Mouse (Mus musculus) heart, embryonic 13.5 days (tissue): ENCODE results near the gene Dop1b. TPM values are rescaled to one million over a fixed set of nuclear protein-coding genes. Genes with fewer than 3 reads are reported as not detected.
"Not testable (repeated sequence)": the region's sequence is repeated elsewhere in the genome, so short reads cannot be mapped to it uniquely, and the experiment has no call there.

Source experiments
- ATAC-seq: fragments of 200-750 bp; cut with Nextera tagmentation; 2 replicates; pipeline ENCODE4 v1.8.0; 2017; ENCODE audit warnings: moderate TSS enrichment; ENCODE audit not compliant: insufficient number of reproducible peaks, low FRiP score, low TSS enrichment; ENCODE audit errors: extremely low read depth
- H3K27ac ChIP-seq: fragments of 300-500 bp; sonication (generic); replicated peaks from 2 replicates; pipeline ENCODE4 v1.5.1; 2015; ENCODE audit warnings: moderate library complexity, mild to moderate bottlenecking, inconsistent platforms
- H3K27me3 ChIP-seq: fragments of 300-500 bp; sonication (generic); replicated peaks from 2 replicates; pipeline ENCODE4 v1.6.1; 2015; ENCODE audit warnings: mild to moderate bottlenecking, inconsistent platforms
- H3K36me3 ChIP-seq: fragments of 300-500 bp; sonication (generic); 2 replicates; pipeline ENCODE4 v1.6.1; 2015; ENCODE audit warnings: mild to moderate bottlenecking, inconsistent platforms
- H3K4me1 ChIP-seq: fragments of 300-500 bp; sonication (generic); 2 replicates; pipeline ENCODE4 v1.6.1; 2015; ENCODE audit warnings: inconsistent platforms
- H3K4me2 ChIP-seq: fragments of 300-500 bp; sonication (generic); 2 replicates; pipeline ENCODE4 v1.6.1; 2015; ENCODE audit warnings: inconsistent platforms, mild to moderate bottlenecking, moderate library complexity
- H3K4me3 ChIP-seq: fragments of 300-500 bp; sonication (generic); 2 replicates; pipeline ENCODE4 v1.5.1; 2015; ENCODE audit warnings: moderate library complexity, mild to moderate bottlenecking, inconsistent platforms
- H3K9ac ChIP-seq: fragments of 300-500 bp; sonication (generic); 2 replicates; pipeline ENCODE4 v1.6.1; 2015; ENCODE audit warnings: inconsistent platforms, mild to moderate bottlenecking, moderate library complexity
- H3K9me3 ChIP-seq: fragments of 300-500 bp; sonication (generic); 2 replicates; pipeline ENCODE4 v1.6.1; 2016; ENCODE audit warnings: inconsistent platforms
- WGBS: fragments of 180-500 bp; shearing (Covaris S2); methylation state at CpG from one replicate; pipeline ENCODE4 v1.1.7; 2015; ENCODE audit warnings: mixed read lengths; 5-methylcytosine and 5-hydroxymethylcytosine counted together
- polyA plus RNA-seq: library from polyadenylated mRNA; unstranded; fragments of >200 nt; fragmentation: Nextera tagmentation; extraction: Ambion mirVana; gene quantifications from 2 replicates; pipeline ENCODE4 v1.2.1, GENCODE M21; 2015

Gene Dop1b
- polyA plus RNA-seq, 1 experiment from 2014 or later = 6.0 TPM

- WGBS = 62% methylated on average over 1 of the region's 1 CpGs
Measured at GRCm38 (mm10) chr16:93820040-93820439, 108.3 kb downstream of the Dop1b start.

GRCm38 (mm10) chr16:93821706-93822105 is 110.0 kb downstream of the Dop1b start:
- ATAC-seq = no peak
- H3K36me3 ChIP-seq = no peaks in the 10 kb centered on the region
- H3K9ac ChIP-seq = no peak overlapping the region
- H3K4me2 ChIP-seq = no peak overlapping the region
- 84% methylated on average over 3 of the region's 3 CpGs for WGBS
- no peak overlapping the region for H3K27ac ChIP-seq
- peaks cover 4% of the 10 kb centered on the region; the same call in 1 of the 2 replicates for H3K4me1 ChIP-seq
- H3K27me3 ChIP-seq = no peaks in the 10 kb centered on the region
- H3K4me3 ChIP-seq = no peak overlapping the region
- H3K9me3 ChIP-seq = peaks cover 26% of the 10 kb centered on the region

More at GRCm38 (mm10) chr16:93820040-93820439, 108.3 kb downstream of the Dop1b start:
- peaks cover 26% of the 10 kb centered on the region for H3K9me3 ChIP-seq
- H3K36me3 ChIP-seq = no peaks in the 10 kb centered on the region
- no peak overlapping the region for H3K27ac ChIP-seq
- no peak overlapping the region for H3K4me2 ChIP-seq
- no peak overlapping the region for H3K4me3 ChIP-seq
- H3K9ac ChIP-seq = no peak overlapping the region
- peaks cover 15% of the 10 kb centered on the region for H3K4me1 ChIP-seq
- H3K27me3 ChIP-seq = no peaks in the 10 kb centered on the region
- no peak for ATAC-seq

- H3K4me2 ChIP-seq, ATAC-seq, H3K36me3 ChIP-seq, H3K4me3 ChIP-seq, H3K4me1 ChIP-seq, H3K9ac ChIP-seq, H3K27ac ChIP-seq, H3K27me3 ChIP-seq: not testable (repeated sequence)
- peaks cover 26% of the 10 kb centered on the region for H3K9me3 ChIP-seq
- 66% methylated on average over 5 of the region's 8 CpGs for WGBS
Measured at GRCm38 (mm10) chr16:93822433-93823225, 110.9 kb downstream of the Dop1b start.

GRCm38 (mm10) chr16:93824799-93825198 is 113.1 kb downstream of the Dop1b start:
- Histone ChIP-seq H3K9ac (no peak overlapping the region), H3K9me3 (peaks cover 26% of the 10 kb centered on the region), H3K4me1 (no peaks in the 10 kb centered on the region), H3K36me3 (no peaks in the 10 kb centered on the region), H3K27me3 (no peaks in the 10 kb centered on the region), H3K4me2 (no peak overlapping the region), H3K4me3 (no peak overlapping the region), H3K27ac (no peak overlapping the region)
- 75% methylated on average over 4 of the region's 4 CpGs for WGBS
- ATAC-seq = no peak

- H3K4me2 ChIP-seq = no peak overlapping the region
- H3K9me3 ChIP-seq = peaks cover 26% of the 10 kb centered on the region
- no peak overlapping the region for H3K9ac ChIP-seq
- no peaks in the 10 kb centered on the region for H3K4me1 ChIP-seq
- H3K27ac ChIP-seq = no peak overlapping the region
- 77% methylated on average over 4 of the region's 4 CpGs for WGBS
- no peak for ATAC-seq
- H3K36me3 ChIP-seq = no peaks in the 10 kb centered on the region
- H3K4me3 ChIP-seq = no peak overlapping the region
- no peaks in the 10 kb centered on the region for H3K27me3 ChIP-seq
Measured at GRCm38 (mm10) chr16:93825463-93825862, 113.8 kb downstream of the Dop1b start.

GRCm38 (mm10) chr16:93826054-93826453 is 114.3 kb downstream of the Dop1b start:
- WGBS = 49% methylated on average over 11 of the region's 11 CpGs
- peaks cover 26% of the 10 kb centered on the region for H3K9me3 ChIP-seq
- H3K4me1 ChIP-seq = no peaks in the 10 kb centered on the region
- ATAC-seq = no peak
- no peaks in the 10 kb centered on the region for H3K27me3 ChIP-seq
- no peak overlapping the region for H3K9ac ChIP-seq
- H3K27ac ChIP-seq = no peak overlapping the region
- H3K36me3 ChIP-seq = no peaks in the 10 kb centered on the region
- H3K4me3 ChIP-seq = no peak overlapping the region
- H3K4me2 ChIP-seq = no peak overlapping the region

GRCm38 (mm10) chr16:93826478-93826877 is 114.8 kb downstream of the Dop1b start:
- H3K4me1 ChIP-seq, H3K27ac ChIP-seq, ATAC-seq, H3K4me3 ChIP-seq, H3K27me3 ChIP-seq, H3K36me3 ChIP-seq, H3K9ac ChIP-seq, H3K4me2 ChIP-seq: not testable (repeated sequence)
- 45% methylated on average over 5 of the region's 5 CpGs for WGBS
- peaks cover 26% of the 10 kb centered on the region for H3K9me3 ChIP-seq

GRCm38 (mm10) chr16:93826909-93827308 is 115.2 kb downstream of the Dop1b start:
- 74% methylated on average over 6 of the region's 6 CpGs for WGBS
- H3K9me3 ChIP-seq = peaks cover 23% of the 10 kb centered on the region
- H3K27ac ChIP-seq = no peak overlapping the region
- no peak overlapping the region for H3K4me3 ChIP-seq
- no peaks in the 10 kb centered on the region for H3K27me3 ChIP-seq
- no peaks in the 10 kb centered on the region for H3K36me3 ChIP-seq
- H3K9ac ChIP-seq = no peak overlapping the region
- no peaks in the 10 kb centered on the region for H3K4me1 ChIP-seq
- no peak for ATAC-seq
- no peak overlapping the region for H3K4me2 ChIP-seq

GRCm38 (mm10) chr16:93829526-93829925 is 117.8 kb downstream of the Dop1b start:
- no peak for ATAC-seq
- 92% methylated on average over 15 of the region's 15 CpGs for WGBS
- Histone ChIP-seq H3K4me3 (no peak overlapping the region), H3K27me3 (no peaks in the 10 kb centered on the region), H3K4me2 (no peak overlapping the region), H3K9me3 (no peaks in the 10 kb centered on the region; the same call in 1 of the 2 replicates), H3K27ac (no peak overlapping the region), H3K4me1 (peaks cover 17% of the 10 kb centered on the region), H3K9ac (no peak overlapping the region), H3K36me3 (no peaks in the 10 kb centered on the region)

- no peak for ATAC-seq
Measured at GRCm38 (mm10) chr16:93830071-93830470, 118.4 kb downstream of the Dop1b start.

GRCm38 (mm10) chr16:93830916-93831315 is 119.2 kb downstream of the Dop1b start:
- Histone ChIP-seq H3K9ac (no peak overlapping the region), H3K9me3 (no peaks in the 10 kb centered on the region), H3K4me1 (peaks cover 26% of the 10 kb centered on the region), H3K27ac (no peak overlapping the region), H3K4me2 (no peak overlapping the region), H3K4me3 (no peak overlapping the region), H3K36me3 (no peaks in the 10 kb centered on the region), H3K27me3 (no peaks in the 10 kb centered on the region)
- WGBS = 74% methylated on average over 5 of the region's 5 CpGs
- no peak for ATAC-seq

More at GRCm38 (mm10) chr16:93830071-93830470, 118.4 kb downstream of the Dop1b start:
- H3K27ac ChIP-seq = no peak overlapping the region
- H3K27me3 ChIP-seq = no peaks in the 10 kb centered on the region
- WGBS = 76% methylated on average over 9 of the region's 9 CpGs
- H3K4me1 ChIP-seq = peaks cover 22% of the 10 kb centered on the region
- no peaks in the 10 kb centered on the region for H3K36me3 ChIP-seq
- no peak overlapping the region for H3K9ac ChIP-seq
- H3K4me3 ChIP-seq = no peak overlapping the region
- no peaks in the 10 kb centered on the region for H3K9me3 ChIP-seq
- H3K4me2 ChIP-seq = no peak overlapping the region
